Mouse (Mus musculus) adrenal gland, postnatal 0 days (tissue): ENCODE measurements around the gene Nif3l1. TPM values are rescaled to one million over a fixed set of nuclear protein-coding genes. Genes with fewer than 3 reads are reported as not detected.

Source experiments
- polyA plus RNA-seq: library from polyadenylated mRNA; unstranded; fragments of >200 nt; fragmentation: Nextera tagmentation; extraction: Ambion mirVana; gene quantifications from 2 replicates; pipeline ENCODE4 v1.2.1, GENCODE M21; 2015

The Nif3l1 gene
- polyA plus RNA-seq: 26.0 and 27.2 TPM in 2 replicates

GRCm38 (mm10) chr1:58445143-58445722 lies at the start of gene Nif3l1, which contains the start of gene Ppil3:
Gene Nif3l1 (plus strand): TSS chr1:58445151.
Gene Ppil3 (minus strand): TSS chr1:58445486.

GRCm38 (mm10) chr1:58423371-58424248 lies 21.3 kb upstream of the Nif3l1 start, which contains the start of gene Clk1:
Gene Clk1 (minus strand): TSS chr1:58424066.

GRCm38 (mm10) chr1:58504577-58505254 lies 59.8 kb downstream of the Nif3l1 start, which contains the start of gene Orc2:
Gene Orc2 (minus strand): TSS chr1:58505109.

Other genes with a start within 250 kb of the Nif3l1 start
- 0.11 and 0.13 TPM in 2 replicates for gene Aox4, start 234.8 kb upstream of the Nif3l1 start, polyA plus RNA-seq
- gene Aox2, start 166.8 kb upstream of the Nif3l1 start, polyA plus RNA-seq: 0.04 and 0.11 TPM in 2 replicates
- 189 and 235 TPM in 2 replicates for gene Bzw1, start 52.3 kb upstream of the Nif3l1 start, polyA plus RNA-seq
- 174 and 183 TPM in 2 replicates for gene Clk1, start 21.1 kb upstream of the Nif3l1 start, polyA plus RNA-seq
- gene Ppil3, start 335 bp downstream of the Nif3l1 start, polyA plus RNA-seq: 53.6 and 69.5 TPM in 2 replicates
- gene Orc2, start 60.0 kb downstream of the Nif3l1 start, polyA plus RNA-seq: 17.7 and 24.5 TPM in 2 replicates
- 5.1 and 5.6 TPM in 2 replicates for gene Fam126b, start 141.2 kb downstream of the Nif3l1 start, polyA plus RNA-seq
- 318 and 389 TPM in 2 replicates for gene Ndufb3, start 141.2 kb downstream of the Nif3l1 start, polyA plus RNA-seq